Mouse (Mus musculus) stomach, embryonic 14.5 days (tissue): ENCODE data around the gene Nupl1. TPM values are rescaled to one million over a fixed set of nuclear protein-coding genes. Genes with fewer than 3 reads are reported as not detected.

Experiments
- ATAC-seq: fragments of 200-750 bp; cut with Nextera tagmentation; 2 replicates; pipeline ENCODE4 v1.8.0; 2017; ENCODE audit warnings: low read depth, moderate TSS enrichment; ENCODE audit not compliant: insufficient number of reproducible peaks, insufficient read depth, low FRiP score
- H3K27ac ChIP-seq: fragments of 300-500 bp; sonication (generic); 2 replicates; pipeline ENCODE4 v1.5.1; 2014; ENCODE audit warnings: mild to moderate bottlenecking, low read length, moderate library complexity, mixed read lengths
- H3K27me3 ChIP-seq: fragments of 300-500 bp; sonication (generic); 2 replicates; pipeline ENCODE4 v1.6.1; 2014; ENCODE audit warnings: low read length, control low read depth, mixed read lengths; ENCODE audit not compliant: control insufficient read depth, insufficient read depth
- H3K36me3 ChIP-seq: fragments of 300-500 bp; sonication (generic); 2 replicates; pipeline ENCODE4 v1.6.1; 2014; ENCODE audit warnings: mild to moderate bottlenecking, control low read depth, low read length, moderate library complexity, mixed read lengths; ENCODE audit not compliant: control insufficient read depth, insufficient read depth
- H3K4me1 ChIP-seq: fragments of 300-500 bp; sonication (generic); 2 replicates; pipeline ENCODE4 v1.6.1; 2014; ENCODE audit warnings: low read length, control low read depth, mixed read lengths; ENCODE audit not compliant: control insufficient read depth, insufficient read depth
- H3K4me2 ChIP-seq: fragments of 300-500 bp; sonication (generic); replicated peaks from 2 replicates; pipeline ENCODE4 v1.6.1; 2014; ENCODE audit warnings: low read depth, low read length, control low read depth
- H3K4me3 ChIP-seq: fragments of 300-500 bp; sonication (generic); 2 replicates; pipeline ENCODE4 v1.5.1; 2014; ENCODE audit warnings: low read depth, low read length, control low read depth
- H3K9ac ChIP-seq: fragments of 300-500 bp; sonication (generic); replicated peaks from 2 replicates; pipeline ENCODE4 v1.6.1; 2014; ENCODE audit warnings: low read depth, mild to moderate bottlenecking, control low read depth, low read length, moderate library complexity, mixed read lengths
- H3K9me3 ChIP-seq: fragments of 300-500 bp; sonication (generic); 2 replicates; pipeline ENCODE4 v1.6.1; 2016; ENCODE audit warnings: low read depth, low read length, control low read depth; ENCODE audit not compliant: control insufficient read depth
- WGBS: fragments of 180-500 bp; shearing (Covaris S2); extraction: QIAGEN DNeasy Blood & Tissue Kit; methylation state at CpG from one replicate; pipeline ENCODE4 v1.1.7; 2014; 5-methylcytosine and 5-hydroxymethylcytosine counted together
- polyA plus RNA-seq: library from polyadenylated mRNA; unstranded; fragments of >200 nt; fragmentation: Nextera tagmentation; extraction: Ambion mirVana; gene quantifications from 2 replicates; pipeline ENCODE4 v1.2.1, GENCODE M21; 2014

Nupl1 gene
- polyA plus RNA-seq, 1 experiment from 2014 or later = not detected

DNA sequence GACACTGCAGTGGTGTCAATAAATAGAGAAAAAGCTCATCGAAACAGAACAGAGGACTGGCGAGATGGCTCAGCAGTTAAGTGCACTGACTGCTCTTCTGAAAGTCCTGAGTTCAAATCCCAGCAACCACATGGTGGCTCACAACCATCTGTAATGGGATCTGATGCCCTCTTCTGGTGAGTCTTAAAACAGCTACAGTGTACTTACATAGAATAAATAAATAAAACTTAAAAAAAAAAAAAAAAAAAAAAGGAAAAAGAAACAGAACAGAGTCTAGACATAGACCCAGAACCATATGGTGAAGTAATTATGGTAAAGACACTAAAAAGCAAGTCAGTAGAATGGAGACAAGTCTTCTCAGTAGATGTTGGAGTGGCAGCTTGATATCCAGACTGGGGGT is 69.9 kb downstream of the Nupl1 start:
- WGBS = 96% methylated on average over 2 of the region's 2 CpGs

DNA sequence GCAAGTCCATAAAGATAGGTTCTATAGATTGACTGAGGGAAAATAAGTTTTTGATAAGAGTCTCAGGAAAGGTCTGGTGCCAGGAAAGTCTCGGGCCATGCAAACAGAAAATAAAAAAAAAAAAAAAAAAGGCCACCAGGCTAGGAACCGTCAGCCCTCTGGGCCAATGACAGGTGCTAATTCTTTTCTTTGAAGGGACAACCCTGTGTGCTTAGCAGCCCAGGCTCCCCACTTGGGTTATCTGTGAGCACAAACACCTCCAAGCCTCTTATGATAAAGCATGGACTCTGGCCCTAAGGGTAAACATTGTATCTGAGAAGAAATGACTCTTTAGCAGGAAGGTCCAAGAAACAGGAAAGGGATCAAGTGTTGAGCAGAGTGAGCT is 72.7 kb downstream of the Nupl1 start:
- Histone ChIP-seq H3K4me3 (peak overlapping the region; percentile 74; the same call in 1 of the 2 replicates), H3K27ac (peak overlapping the region; percentile 58), H3K4me1 (no peaks in the 10 kb centered on the region), H3K36me3 (no peaks in the 10 kb centered on the region), H3K9me3 (no peaks in the 10 kb centered on the region), H3K9ac (no peak overlapping the region), H3K27me3 (no peaks in the 10 kb centered on the region), H3K4me2 (peak overlapping the region; percentile 97; the same call in 1 of the 2 replicates)
- WGBS = 44% methylated on average over 2 of the region's 2 CpGs
- peak; percentile 83 for ATAC-seq

More for the DNA sequence above, 69.9 kb downstream of the Nupl1 start:
- no peaks in the 10 kb centered on the region for H3K4me1 ChIP-seq
- no peaks in the 10 kb centered on the region for H3K36me3 ChIP-seq
- H3K4me3 ChIP-seq = no peak overlapping the region
- no peak overlapping the region for H3K27ac ChIP-seq
- no peak overlapping the region for H3K9ac ChIP-seq
- H3K9me3 ChIP-seq = no peaks in the 10 kb centered on the region
- no peak overlapping the region for H3K4me2 ChIP-seq
- H3K27me3 ChIP-seq = no peaks in the 10 kb centered on the region
- ATAC-seq = no peak

- peak; percentile 16; the same call in 1 of the 2 replicates for ATAC-seq
- H3K4me1 ChIP-seq = no peaks in the 10 kb centered on the region
- H3K4me3 ChIP-seq = peak overlapping the region; percentile 74
- peak overlapping the region; percentile 58 for H3K27ac ChIP-seq
- no peaks in the 10 kb centered on the region for H3K27me3 ChIP-seq
- peak overlapping the region; percentile 97 for H3K4me2 ChIP-seq
- peak overlapping the region; percentile 74 for H3K9ac ChIP-seq
- no peaks in the 10 kb centered on the region for H3K36me3 ChIP-seq
- no peaks in the 10 kb centered on the region for H3K9me3 ChIP-seq
- 24% methylated on average over 28 of the region's 37 CpGs for WGBS
These were observed 73.3 kb downstream of the Nupl1 start for GRCm38 (mm10) chr14:60177614-60178570.

- no peaks in the 10 kb centered on the region for H3K27me3 ChIP-seq
- H3K9ac ChIP-seq = peak overlapping the region; percentile 74
- WGBS = under 1% methylated on average over 52 of the region's 84 CpGs
- H3K4me3 ChIP-seq = peak overlapping the region; percentile 74
- no peaks in the 10 kb centered on the region for H3K36me3 ChIP-seq
- H3K9me3 ChIP-seq = no peaks in the 10 kb centered on the region
- peak; percentile 81 for ATAC-seq
- H3K4me1 ChIP-seq = no peaks in the 10 kb centered on the region
- H3K27ac ChIP-seq = peak overlapping the region; percentile 58
- peak overlapping the region; percentile 97 for H3K4me2 ChIP-seq
These were observed 74.2 kb downstream of the Nupl1 start for GRCm38 (mm10) chr14:60176891-60177613.

DNA sequence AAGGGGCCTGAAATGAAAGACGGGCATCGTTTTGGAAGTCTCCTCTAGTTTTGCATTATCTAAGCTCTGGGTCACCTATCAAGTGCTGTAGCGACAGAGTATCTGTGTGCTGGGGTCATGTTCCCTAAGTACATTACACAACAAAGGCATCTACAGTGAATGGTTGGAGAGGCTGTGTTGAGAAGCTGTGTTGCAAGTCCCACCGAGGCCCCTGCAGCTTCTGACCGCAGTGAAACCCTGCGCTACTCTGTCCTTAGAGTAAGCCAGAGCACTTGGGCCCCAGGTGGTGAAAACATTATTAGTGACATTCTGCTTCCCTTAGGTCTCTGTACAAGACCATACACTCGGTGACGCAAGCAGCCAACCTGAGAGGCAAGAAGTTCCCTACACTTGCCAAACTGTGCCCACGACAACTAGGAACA is 74.8 kb downstream of the Nupl1 start:
- H3K9ac ChIP-seq = 0 out of 2 replicates have a peak overlapping the region, but pooled peaks have one; percentile 74
- no peaks in the 10 kb centered on the region for H3K9me3 ChIP-seq
- 37% methylated on average over 9 of the region's 9 CpGs for WGBS
- no peak for ATAC-seq
- peak overlapping the region; percentile 58; the same call in 1 of the 2 replicates for H3K27ac ChIP-seq
- H3K4me2 ChIP-seq = peak overlapping the region; percentile 97
- no peaks in the 10 kb centered on the region for H3K4me1 ChIP-seq
- peak overlapping the region; percentile 74 for H3K4me3 ChIP-seq
- H3K27me3 ChIP-seq = no peaks in the 10 kb centered on the region
- no peaks in the 10 kb centered on the region for H3K36me3 ChIP-seq

DNA sequence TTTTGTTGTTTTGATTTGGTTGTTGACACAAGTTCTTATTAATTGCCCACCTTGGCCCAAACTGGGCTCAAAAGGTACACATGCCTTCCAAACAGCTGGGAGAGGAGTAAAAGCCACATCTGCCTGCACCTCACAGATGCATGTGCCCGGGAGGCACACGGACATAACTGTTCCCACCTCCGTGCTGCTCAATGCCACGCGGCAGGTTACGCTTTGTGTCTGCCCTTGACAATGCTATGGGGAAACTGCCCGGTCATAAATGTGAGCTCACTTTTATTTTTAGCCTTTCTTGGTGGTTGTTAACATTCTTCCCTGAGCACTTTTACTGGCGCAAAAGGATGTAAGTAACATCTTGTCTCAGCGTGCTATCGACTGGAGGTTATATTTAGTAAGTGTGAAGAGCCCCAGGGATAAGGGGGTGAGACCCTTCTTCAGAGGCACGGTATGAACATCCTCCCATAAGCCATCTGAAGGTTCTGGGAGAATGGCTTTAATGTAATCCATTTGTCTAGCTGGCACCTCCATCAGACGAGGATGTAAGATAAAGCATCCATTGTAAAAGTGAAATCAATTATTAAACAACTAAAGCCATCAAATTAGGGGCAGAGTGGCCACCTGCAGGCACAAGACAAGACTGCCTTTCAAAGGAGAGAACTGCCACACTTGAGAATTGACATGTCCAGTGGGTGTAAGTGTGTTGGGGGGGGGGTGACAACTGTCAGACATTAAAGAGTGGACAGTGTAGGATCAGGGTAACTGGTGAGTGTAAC is 78.8 kb downstream of the Nupl1 start:
- no peak overlapping the region for H3K4me2 ChIP-seq
- no peaks in the 10 kb centered on the region for H3K36me3 ChIP-seq
- no peak for ATAC-seq
- no peaks in the 10 kb centered on the region for H3K9me3 ChIP-seq
- H3K27me3 ChIP-seq = no peaks in the 10 kb centered on the region
- no peaks in the 10 kb centered on the region for H3K4me1 ChIP-seq
- H3K27ac ChIP-seq = no peak overlapping the region
- no peak overlapping the region for H3K9ac ChIP-seq
- H3K4me3 ChIP-seq = no peak overlapping the region
- 61% methylated on average over 12 of the region's 12 CpGs for WGBS

GRCm38 (mm10) chr14:60170845-60171610 is 80.2 kb downstream of the Nupl1 start:
- H3K36me3 ChIP-seq = no peaks in the 10 kb centered on the region
- H3K9me3 ChIP-seq = no peaks in the 10 kb centered on the region
- H3K4me3 ChIP-seq = no peak overlapping the region
- H3K4me1 ChIP-seq = no peaks in the 10 kb centered on the region
- 74% methylated on average over 16 of the region's 16 CpGs for WGBS
- ATAC-seq = no peak
- H3K27me3 ChIP-seq = no peaks in the 10 kb centered on the region
- H3K9ac ChIP-seq = no peak overlapping the region
- peak overlapping the region; percentile 39; the same call in 1 of the 2 replicates for H3K27ac ChIP-seq
- no peak overlapping the region for H3K4me2 ChIP-seq
